Mouse (Mus musculus) CH12F3 (cell line): ENCODE measurements around the gene Hlcs.

Experiments used
- in situ Hi-C: fragments of 300-500 bp; cut with MboI; formaldehyde crosslinking; loops from 2 replicates; pipeline ENCODE4 v1.14.3; 2020; ENCODE audit warnings: low sequenced_read_pairs

Hlcs gene

GRCm38 (mm10) chr16:94222646-94223362 is 90.6 kb downstream of the Hlcs start:
- in situ Hi-C loops = no loop called here

DNA sequence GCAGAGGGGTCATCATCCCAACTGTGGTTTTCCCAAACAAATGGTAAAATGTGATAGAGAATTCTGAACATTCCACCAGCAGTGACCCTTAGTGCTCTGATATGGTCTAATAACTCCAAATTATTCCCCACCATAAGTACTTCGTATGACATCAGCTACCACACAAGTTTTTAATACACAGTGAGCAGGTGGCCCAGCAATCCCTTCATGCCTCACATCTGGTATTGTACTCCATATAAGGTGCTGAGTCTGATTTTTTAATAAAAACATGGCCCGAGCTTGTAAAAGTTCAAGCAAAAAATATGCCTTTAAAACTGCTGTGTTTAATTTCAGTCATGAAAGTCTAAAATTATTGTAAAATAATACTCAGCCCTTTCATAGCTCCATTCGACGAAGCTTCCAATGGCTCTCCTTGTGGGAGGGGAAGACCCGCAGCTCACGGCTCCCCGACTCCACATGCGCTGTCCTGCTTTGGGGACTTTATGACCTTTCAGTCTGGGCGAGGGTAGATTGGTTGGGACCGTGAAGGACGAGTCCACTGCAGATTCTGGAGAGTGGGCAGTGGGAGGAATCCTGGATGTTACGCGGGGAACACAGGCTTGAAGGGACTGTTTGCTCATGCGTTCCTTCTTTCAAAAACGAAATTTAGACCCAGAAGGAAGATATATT is 102.5 kb downstream of the Hlcs start:
- in situ Hi-C loops = no loop called here

DNA sequence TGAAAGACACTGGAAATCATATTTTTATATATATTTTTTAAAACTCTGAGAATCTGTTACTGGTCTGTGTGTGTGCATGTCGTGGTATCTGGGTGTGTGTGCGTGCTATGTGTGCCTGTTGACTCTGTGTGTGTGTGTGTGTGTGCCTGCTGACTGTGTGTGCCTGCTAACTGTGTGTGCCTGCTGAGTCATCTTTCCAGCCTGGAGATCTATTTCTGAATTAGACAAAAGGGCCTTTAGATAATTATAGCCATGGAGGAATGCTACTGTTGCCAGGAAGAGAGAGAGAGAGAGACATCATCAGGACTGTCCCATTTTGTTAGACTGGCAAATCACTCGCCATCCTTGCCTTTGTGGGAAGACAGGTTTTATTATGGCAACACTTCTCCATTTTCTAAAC is 103.7 kb downstream of the Hlcs start:
- in situ Hi-C loops = no loop called here

- in situ Hi-C loops = no loop called here
These were observed 104.5 kb downstream of the Hlcs start for GRCm38 (mm10) chr16:94208826-94209225.

DNA sequence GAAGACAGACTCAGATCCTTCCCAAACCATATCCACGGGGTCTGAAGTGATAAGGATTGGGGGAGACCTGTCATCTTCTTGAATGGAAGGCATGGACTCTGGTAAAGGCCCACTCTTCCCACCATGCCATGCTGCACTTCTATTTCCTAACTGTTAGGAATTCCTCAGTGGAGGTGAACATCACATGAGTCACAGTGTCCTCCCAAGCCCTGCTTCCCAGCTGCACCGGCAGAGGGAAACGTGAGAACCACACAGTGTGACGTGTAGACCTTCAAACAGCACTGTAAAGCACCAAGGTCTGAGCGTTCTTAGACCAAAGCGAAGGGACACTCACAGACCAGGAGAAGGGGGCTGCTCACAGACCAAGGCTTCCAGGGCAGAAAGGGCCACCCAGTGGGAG is 105.2 kb downstream of the Hlcs start:
- in situ Hi-C loops = no loop called here

GRCm38 (mm10) chr16:94205528-94206484 is 107.6 kb downstream of the Hlcs start:
- in situ Hi-C loops = no loop called here

- in situ Hi-C loops = no loop called here
These were observed 112.0 kb downstream of the Hlcs start for GRCm38 (mm10) chr16:94201387-94201786.

DNA sequence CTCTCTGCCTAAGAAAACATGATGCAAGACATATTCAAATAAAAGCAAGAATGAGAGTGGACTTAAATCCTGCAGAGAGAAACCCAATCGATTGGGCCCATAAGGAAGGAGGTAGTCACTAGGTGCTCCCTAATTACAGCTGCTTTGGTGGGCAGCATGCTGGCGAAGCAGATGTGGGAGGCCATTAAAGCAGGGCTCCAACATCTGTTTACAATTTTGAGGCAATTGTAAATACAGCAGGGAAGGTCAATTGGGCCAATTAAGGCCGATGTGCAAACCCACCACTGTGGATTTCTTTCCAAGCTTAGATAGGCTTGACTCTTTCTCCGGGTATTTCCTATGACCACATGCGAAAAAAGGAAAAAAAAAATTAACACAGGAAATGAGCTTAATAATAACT is 117.5 kb downstream of the Hlcs start:
- in situ Hi-C loops = no loop called here

- in situ Hi-C loops = no loop called here
These were observed 121.7 kb downstream of the Hlcs start for GRCm38 (mm10) chr16:94191379-94192315.

- in situ Hi-C loops = no loop called here
These were observed 123.1 kb downstream of the Hlcs start for GRCm38 (mm10) chr16:94190256-94190655.

GRCm38 (mm10) chr16:94186526-94186925 is 126.8 kb downstream of the Hlcs start:
- in situ Hi-C loops = no loop called here

GRCm38 (mm10) chr16:94185430-94185829 is 127.9 kb downstream of the Hlcs start:
- in situ Hi-C loops = no loop called here

DNA sequence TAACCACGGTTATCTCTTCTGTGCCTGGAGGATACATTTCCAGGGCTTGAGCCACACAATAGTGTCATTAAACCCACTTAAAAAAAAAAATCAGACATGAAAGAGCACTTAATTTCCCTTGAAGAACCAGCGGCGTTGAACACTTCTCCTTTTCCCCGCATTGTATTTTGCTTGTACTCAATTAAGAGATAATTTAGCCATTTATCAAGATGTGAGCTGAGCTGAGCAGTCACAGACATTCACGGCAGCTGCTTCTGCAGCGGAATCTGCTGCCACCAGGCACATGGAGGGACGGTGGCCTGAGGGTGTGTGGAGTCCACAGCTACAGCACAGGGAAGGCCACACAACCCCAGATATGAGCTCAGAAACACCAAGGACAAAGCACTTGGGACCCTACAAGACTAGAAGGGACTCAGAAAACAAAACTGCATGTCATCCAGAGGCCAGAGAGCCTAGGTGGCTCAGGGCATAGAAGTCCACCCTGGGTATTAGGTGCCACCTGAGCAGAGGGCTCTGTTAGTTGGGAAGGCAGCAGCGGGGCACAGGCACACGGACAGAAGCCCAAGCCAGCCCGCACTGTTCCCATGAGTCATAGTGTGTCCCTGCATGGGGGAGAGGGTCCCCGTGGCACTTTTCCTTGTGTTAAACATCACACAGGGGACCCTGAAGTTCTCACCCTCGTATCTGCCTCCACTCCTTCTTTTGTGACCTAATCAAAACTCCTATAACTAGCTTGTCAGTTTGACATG is 133.1 kb downstream of the Hlcs start:
- in situ Hi-C loops = no loop called here

- in situ Hi-C loops = no loop called here
These were observed 133.8 kb downstream of the Hlcs start for GRCm38 (mm10) chr16:94179341-94180121.

DNA sequence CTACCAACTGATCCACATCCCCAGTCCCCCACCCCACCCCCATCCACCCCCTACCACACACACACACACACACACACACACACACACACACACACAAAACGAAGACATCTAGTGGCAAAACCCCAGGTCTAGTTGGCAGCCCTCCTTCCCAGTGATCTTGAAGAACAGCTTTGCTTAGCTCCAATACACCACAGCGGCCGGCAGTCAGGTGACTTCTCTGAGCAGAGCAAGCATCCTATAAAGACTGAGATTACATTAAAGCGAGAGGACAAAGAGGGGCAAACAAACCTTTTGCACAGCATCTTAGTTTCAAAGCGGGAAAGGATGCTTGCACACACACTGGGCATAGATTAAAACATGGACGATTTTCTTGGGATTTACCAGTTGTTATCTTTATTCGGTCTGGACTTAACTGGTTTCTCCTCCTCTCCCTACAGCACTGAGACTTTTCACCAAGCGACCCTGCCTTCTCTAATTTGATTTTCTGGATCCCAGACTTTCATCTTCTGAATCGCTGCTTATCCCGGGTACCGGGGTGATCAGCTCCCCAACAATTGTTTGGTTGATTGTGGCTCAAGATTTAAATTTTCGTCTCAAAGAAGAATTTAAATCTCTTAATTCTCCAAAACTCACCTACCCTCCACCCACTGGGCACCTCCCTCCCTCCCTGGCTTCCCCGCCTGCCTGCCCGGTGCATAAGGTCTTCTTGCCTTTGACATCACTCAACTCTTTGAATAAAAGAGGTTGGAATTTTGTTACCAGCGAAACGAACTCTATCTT is 134.7 kb downstream of the Hlcs start:
- in situ Hi-C loops = no loop called here

GRCm38 (mm10) chr16:94176997-94177857 is 136.1 kb downstream of the Hlcs start:
- in situ Hi-C loops = no loop called here

DNA sequence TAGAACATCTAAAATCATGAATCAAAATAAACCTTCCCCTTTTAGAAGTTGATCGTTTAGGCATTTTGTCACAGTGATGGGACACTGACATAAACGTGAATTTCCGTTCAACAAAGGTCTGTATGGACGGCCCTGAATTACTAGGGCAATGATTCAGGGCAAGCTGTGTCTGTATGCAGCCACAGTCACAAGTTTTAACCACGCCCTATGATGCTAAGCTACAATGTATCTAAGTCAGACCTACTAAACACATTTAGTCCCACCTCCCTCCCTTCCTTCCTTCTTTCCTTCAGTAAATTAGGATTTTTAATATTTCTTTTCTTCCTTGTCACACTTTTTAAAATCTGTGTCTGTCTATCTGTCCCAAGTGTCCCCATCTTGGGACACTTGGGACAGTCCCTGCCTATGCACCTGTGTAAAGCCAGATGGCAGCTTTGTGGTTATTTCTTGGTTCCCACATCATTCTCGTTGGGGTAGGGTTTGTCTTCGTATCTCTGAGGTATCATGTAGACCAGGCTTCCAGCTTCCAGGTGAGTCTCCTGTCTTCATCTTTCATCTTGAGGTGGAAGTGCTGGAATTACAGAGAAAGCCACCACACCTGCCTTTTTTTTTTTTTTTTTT is 137.9 kb downstream of the Hlcs start:
- in situ Hi-C loops = no loop called here
